Mouse (Mus musculus) heart, embryonic 15.5 days (tissue): ENCODE results near the gene Dcst2. TPM values are rescaled to one million over a fixed set of nuclear protein-coding genes. Genes with fewer than 3 reads are reported as not detected.
A peak's percentile ranks its signal among the peaks of the same experiment; 100 is the strongest.

Source experiments
- ATAC-seq: fragments of 200-750 bp; cut with Nextera tagmentation; replicated peaks from 2 replicates; pipeline ENCODE4 v1.8.0; 2017; ENCODE audit warnings: low read depth, moderate TSS enrichment; ENCODE audit not compliant: insufficient number of reproducible peaks, insufficient read depth, low FRiP score
- H3K27ac ChIP-seq: fragments of 300-500 bp; sonication (generic); 2 replicates; pipeline ENCODE4 v1.5.1; 2015; ENCODE audit warnings: mild to moderate bottlenecking, inconsistent platforms
- H3K27me3 ChIP-seq: fragments of 300-500 bp; sonication (generic); 2 replicates; pipeline ENCODE4 v1.6.1; 2015; ENCODE audit warnings: inconsistent platforms
- H3K36me3 ChIP-seq: fragments of 300-500 bp; sonication (generic); 2 replicates; pipeline ENCODE4 v1.6.1; 2015; ENCODE audit warnings: mild to moderate bottlenecking, inconsistent platforms
- H3K4me1 ChIP-seq: fragments of 300-500 bp; sonication (generic); replicated peaks from 2 replicates; pipeline ENCODE4 v1.6.1; 2015; ENCODE audit warnings: inconsistent platforms
- H3K4me2 ChIP-seq: fragments of 300-500 bp; sonication (generic); 2 replicates; pipeline ENCODE4 v1.6.1; 2015; ENCODE audit warnings: inconsistent platforms, mild to moderate bottlenecking, moderate library complexity
- H3K4me3 ChIP-seq: fragments of 300-500 bp; sonication (generic); 2 replicates; pipeline ENCODE4 v1.5.1; 2015; ENCODE audit warnings: mild to moderate bottlenecking, inconsistent platforms
- H3K9ac ChIP-seq: fragments of 300-500 bp; sonication (generic); 2 replicates; pipeline ENCODE4 v1.6.1; 2015; ENCODE audit warnings: mild to moderate bottlenecking, inconsistent platforms
- H3K9me3 ChIP-seq: fragments of 300-500 bp; sonication (generic); replicated peaks from 2 replicates; pipeline ENCODE4 v1.6.1; 2016; ENCODE audit warnings: inconsistent platforms
- WGBS: fragments of 180-500 bp; shearing (Covaris S2); methylation state at CpG from one replicate; pipeline ENCODE4 v1.1.7; 2015; ENCODE audit warnings: mixed read lengths; 5-methylcytosine and 5-hydroxymethylcytosine counted together
- polyA plus RNA-seq: library from polyadenylated mRNA; unstranded; fragments of >200 nt; fragmentation: Nextera tagmentation; extraction: Ambion mirVana; gene quantifications from 2 replicates; pipeline ENCODE4 v1.2.1, GENCODE M21; 2015

Gene Dcst2
- polyA plus RNA-seq, 1 experiment from 2014 or later, result not detected

DNA sequence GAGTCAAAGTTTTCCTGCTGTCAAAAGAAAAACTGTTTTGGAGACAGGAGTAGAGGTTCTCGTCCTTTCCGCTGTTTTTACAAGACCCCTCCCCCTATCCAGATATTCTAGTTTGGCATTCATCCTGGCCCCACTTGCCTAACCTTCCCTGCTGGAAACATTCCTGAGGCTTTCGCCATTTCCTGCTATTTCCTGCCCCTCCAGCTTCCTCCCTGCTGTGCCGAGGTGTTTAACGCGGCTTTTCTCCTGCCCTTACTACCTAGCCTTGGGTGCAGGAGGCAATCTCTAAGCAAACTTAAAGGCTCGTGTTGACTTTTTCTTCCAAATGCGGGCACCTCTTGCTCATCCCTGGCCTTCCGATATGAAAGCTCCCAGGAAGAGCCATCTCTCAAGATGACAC lies 57.8 kb downstream of the Dcst2 start:
- Histone ChIP-seq H3K4me1 (peaks cover 49% of the 10 kb centered on the region), H3K4me2 (peak overlapping the region; percentile 71), H3K9me3 (no peaks in the 10 kb centered on the region), H3K9ac (peak overlapping the region; percentile 72), H3K36me3 (peaks cover 33% of the 10 kb centered on the region), H3K27ac (peak overlapping the region; percentile 99), H3K4me3 (peak overlapping the region; percentile 70), H3K27me3 (no peaks in the 10 kb centered on the region)
- 1% methylated on average over 9 of the region's 9 CpGs for WGBS
- no peak for ATAC-seq

- peak overlapping the region; percentile 72 for H3K9ac ChIP-seq
- H3K36me3 ChIP-seq, result peaks cover 33% of the 10 kb centered on the region
- no peak for ATAC-seq
- H3K4me3 ChIP-seq, result peak overlapping the region; percentile 70
- no peaks in the 10 kb centered on the region for H3K27me3 ChIP-seq
- peak overlapping the region; percentile 71 for H3K4me2 ChIP-seq
- H3K4me1 ChIP-seq, result peaks cover 50% of the 10 kb centered on the region
- H3K9me3 ChIP-seq, result no peaks in the 10 kb centered on the region
- WGBS, result 18% methylated on average over 3 of the region's 3 CpGs
- H3K27ac ChIP-seq, result peak overlapping the region; percentile 99
Observed at GRCm38 (mm10) chr3:89419981-89420380, 58.2 kb downstream of the Dcst2 start.

DNA sequence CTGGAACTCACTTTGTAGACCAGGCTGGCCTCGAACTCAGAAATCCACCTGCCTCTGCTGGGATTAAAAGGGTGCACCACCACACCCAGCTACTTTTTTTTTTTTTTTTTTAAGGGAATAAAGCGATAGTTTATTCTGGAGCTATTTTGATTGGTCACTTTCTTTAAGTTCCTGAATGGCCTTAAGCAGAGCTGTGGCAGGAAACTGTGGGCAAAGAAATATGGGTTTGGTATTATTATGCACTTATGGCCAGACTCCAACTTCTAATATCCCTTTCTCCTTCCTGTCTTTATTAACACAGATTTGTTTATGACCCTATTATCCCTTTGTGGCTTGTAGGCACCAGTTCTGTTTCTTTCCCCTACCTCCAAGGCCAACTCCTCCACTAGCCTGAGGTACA lies 58.6 kb downstream of the Dcst2 start:
- Histone ChIP-seq H3K4me1 (peaks cover 50% of the 10 kb centered on the region), H3K27ac (peak overlapping the region; percentile 99), H3K27me3 (no peaks in the 10 kb centered on the region), H3K36me3 (peaks cover 33% of the 10 kb centered on the region), H3K9me3 (no peaks in the 10 kb centered on the region), H3K4me3 (peak overlapping the region; percentile 70), H3K4me2 (peak overlapping the region; percentile 71), H3K9ac (peak overlapping the region; percentile 20; the same call in 1 of the 2 replicates)
- 63% methylated on average over 2 of the region's 2 CpGs for WGBS
- ATAC-seq, result no peak

DNA sequence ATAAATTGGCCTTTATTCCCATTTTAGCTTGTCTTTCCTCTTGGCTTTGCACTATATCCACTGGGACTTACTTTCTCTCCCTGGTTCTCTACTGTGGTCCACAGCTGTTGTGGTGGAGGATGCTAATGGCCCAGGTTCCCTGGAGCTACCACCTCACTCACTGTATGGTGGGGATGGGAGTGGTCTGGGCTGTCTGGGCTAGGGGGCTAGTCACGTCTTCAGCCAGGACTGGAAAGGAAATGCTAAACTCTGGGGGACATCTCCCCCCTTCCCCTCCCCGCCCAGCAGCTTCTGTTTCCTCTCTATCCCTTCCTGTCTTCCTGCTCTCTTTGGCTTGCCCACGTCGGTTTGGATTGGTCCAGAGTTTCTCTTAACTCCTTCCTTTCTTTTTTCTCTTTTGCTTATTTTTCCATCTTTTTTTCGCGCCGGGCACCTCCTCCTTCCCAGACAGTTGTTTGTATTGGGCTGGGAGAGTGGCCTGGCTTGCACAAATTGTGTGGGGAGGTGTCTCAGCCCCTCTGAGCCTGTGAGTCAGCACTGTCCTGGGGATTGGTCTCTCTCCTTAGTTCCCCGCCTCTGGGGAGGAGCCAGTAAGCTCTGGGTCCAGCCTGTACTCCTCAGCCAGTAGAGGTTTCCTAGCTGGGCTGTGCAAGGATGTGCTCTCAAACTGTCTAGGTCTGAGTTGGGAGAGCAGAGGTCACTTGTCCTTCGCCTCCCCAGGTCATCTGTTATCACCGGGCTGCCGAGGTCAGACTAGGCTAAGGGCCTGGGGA lies 59.4 kb downstream of the Dcst2 start:
- H3K27me3 ChIP-seq, result no peaks in the 10 kb centered on the region
- WGBS, result 9% methylated on average over 11 of the region's 11 CpGs
- H3K4me3 ChIP-seq, result peak overlapping the region; percentile 70
- peaks cover 30% of the 10 kb centered on the region for H3K36me3 ChIP-seq
- H3K4me1 ChIP-seq, result peaks cover 50% of the 10 kb centered on the region
- no peaks in the 10 kb centered on the region for H3K9me3 ChIP-seq
- peak overlapping the region; percentile 99 for H3K27ac ChIP-seq
- peak overlapping the region; percentile 71 for H3K4me2 ChIP-seq
- peak overlapping the region; percentile 52 for H3K9ac ChIP-seq
- ATAC-seq, result peak; percentile 73

- ATAC-seq, result no peak
- 10% methylated on average over 22 of the region's 22 CpGs for WGBS
Observed at GRCm38 (mm10) chr3:89421810-89422473, 60.2 kb downstream of the Dcst2 start.

GRCm38 (mm10) chr3:89422556-89423205 lies 60.9 kb downstream of the Dcst2 start:
- Histone ChIP-seq H3K4me1 (peaks cover 42% of the 10 kb centered on the region), H3K36me3 (peaks cover 35% of the 10 kb centered on the region), H3K9me3 (no peaks in the 10 kb centered on the region), H3K27ac (peak overlapping the region; percentile 99), H3K4me3 (peak overlapping the region; percentile 70), H3K9ac (peak overlapping the region; percentile 28; the same call in 1 of the 2 replicates), H3K4me2 (peak overlapping the region; percentile 71), H3K27me3 (no peaks in the 10 kb centered on the region)
- no peak for ATAC-seq
- WGBS, result 65% methylated on average over 6 of the region's 6 CpGs

More at GRCm38 (mm10) chr3:89421810-89422473, 60.2 kb downstream of the Dcst2 start:
- peaks cover 27% of the 10 kb centered on the region for H3K36me3 ChIP-seq
- H3K4me3 ChIP-seq, result peak overlapping the region; percentile 70
- H3K27me3 ChIP-seq, result no peaks in the 10 kb centered on the region
- H3K9me3 ChIP-seq, result no peaks in the 10 kb centered on the region
- H3K9ac ChIP-seq, result peak overlapping the region; percentile 52
- H3K27ac ChIP-seq, result peak overlapping the region; percentile 99
- peak overlapping the region; percentile 71 for H3K4me2 ChIP-seq
- H3K4me1 ChIP-seq, result peaks cover 47% of the 10 kb centered on the region

GRCm38 (mm10) chr3:89424416-89425140 lies 62.8 kb downstream of the Dcst2 start:
- Histone ChIP-seq H3K4me3 (no peak overlapping the region), H3K27me3 (no peaks in the 10 kb centered on the region), H3K4me1 (peaks cover 42% of the 10 kb centered on the region), H3K4me2 (no peak overlapping the region), H3K9ac (no peak overlapping the region), H3K36me3 (peaks cover 43% of the 10 kb centered on the region), H3K9me3 (no peaks in the 10 kb centered on the region), H3K27ac (no peak overlapping the region)
- no peak for ATAC-seq
- 86% methylated on average over 5 of the region's 5 CpGs for WGBS

GRCm38 (mm10) chr3:89425141-89425525 lies 63.4 kb downstream of the Dcst2 start:
- peaks cover 36% of the 10 kb centered on the region for H3K4me1 ChIP-seq
- H3K36me3 ChIP-seq, result peaks cover 43% of the 10 kb centered on the region
- no peaks in the 10 kb centered on the region for H3K27me3 ChIP-seq
- no peaks in the 10 kb centered on the region for H3K9me3 ChIP-seq
- WGBS, result 80% methylated on average over 5 of the region's 5 CpGs
- ATAC-seq, result no peak
- no peak overlapping the region for H3K4me2 ChIP-seq
- H3K27ac ChIP-seq, result no peak overlapping the region
- no peak overlapping the region for H3K9ac ChIP-seq
- H3K4me3 ChIP-seq, result no peak overlapping the region

GRCm38 (mm10) chr3:89425876-89426275 lies 64.1 kb downstream of the Dcst2 start:
- H3K27ac ChIP-seq, result no peak overlapping the region
- peaks cover 43% of the 10 kb centered on the region for H3K36me3 ChIP-seq
- no peak overlapping the region for H3K9ac ChIP-seq
- WGBS, result 84% methylated on average over 4 of the region's 4 CpGs
- H3K4me2 ChIP-seq, result no peak overlapping the region
- no peaks in the 10 kb centered on the region for H3K9me3 ChIP-seq
- H3K27me3 ChIP-seq, result no peaks in the 10 kb centered on the region
- ATAC-seq, result no peak
- no peak overlapping the region for H3K4me3 ChIP-seq
- H3K4me1 ChIP-seq, result peaks cover 35% of the 10 kb centered on the region
